Mouse (Mus musculus) olfactory bulb, adult 2 months (tissue): ENCODE data around the gene Tex33. TPM values are rescaled to one million over a fixed set of nuclear protein-coding genes. Genes with fewer than 3 reads are reported as not detected.

Source experiments
- H3K27ac ChIP-seq: fragments of 200-500 bp; 2 replicates; pipeline ENCODE4 v1.5.1; 2012; ENCODE audit warnings: low read depth, low read length; ENCODE audit not compliant: insufficient read depth
- H3K4me1 ChIP-seq: fragments of 200-500 bp; 2 replicates; pipeline ENCODE4 v1.6.1; 2012; ENCODE audit warnings: low read length; ENCODE audit not compliant: control insufficient read depth, insufficient read depth
- H3K4me3 ChIP-seq: fragments of 200-500 bp; 2 replicates; pipeline ENCODE4 v1.5.1; 2012; ENCODE audit warnings: mild to moderate bottlenecking, low read depth, low read length, moderate library complexity; ENCODE audit not compliant: insufficient read depth
- CTCF ChIP-seq: fragments of 200-500 bp; IDR thresholded peaks from 2 replicates; pipeline ENCODE4 v1.5.1; 2012; ENCODE audit warnings: low read depth, mild to moderate bottlenecking, low read length, moderate library complexity; ENCODE audit not compliant: insufficient read depth
- POLR2A ChIP-seq: fragments of 200-500 bp; IDR thresholded peaks from 2 replicates; pipeline ENCODE4 v1.6.1; 2012; ENCODE audit warnings: mild to moderate bottlenecking, low read depth, low read length, moderate library complexity; ENCODE audit not compliant: insufficient read depth
- WGBS: fragments of 180-500 bp; shearing (Covaris S2); methylation state at CpG from one replicate; pipeline ENCODE4 v1.1.7; 2018; 5-methylcytosine and 5-hydroxymethylcytosine counted together
- polyA plus RNA-seq: library from polyadenylated mRNA; stranded (reverse); fragments of >200 nt; gene quantifications from 2 replicates; pipeline ENCODE4 v1.2.4, GENCODE M21; 2012; ENCODE audit warnings: low replicate concordance; ENCODE audit not compliant: missing spikeins, insufficient read depth, insufficient read length

Tex33 gene
- polyA plus RNA-seq, 1 experiment: not detected

GRCm38 (mm10) chr15:78435681-78436080 lies 40.0 kb upstream of the Tex33 start:
- TF ChIP-seq CTCF: no peak
- TF ChIP-seq POLR2A: no peak
- WGBS: 86% methylated on average over 11 of the region's 11 CpGs
- peak overlapping the region; percentile 7; the same call in 1 of the 2 replicates for H3K27ac ChIP-seq
- peaks cover 66% of the 10 kb centered on the region for H3K4me1 ChIP-seq
- H3K4me3 ChIP-seq: no peak overlapping the region

- WGBS: 32% methylated on average over 6 of the region's 6 CpGs
- TF ChIP-seq CTCF (no peak), POLR2A (no peak)
- Histone ChIP-seq H3K4me1 (peaks cover 67% of the 10 kb centered on the region), H3K27ac (no peak overlapping the region), H3K4me3 (no peak overlapping the region)
Measured at GRCm38 (mm10) chr15:78434896-78435520, 39.3 kb upstream of the Tex33 start.

GRCm38 (mm10) chr15:78431541-78432121 lies 35.9 kb upstream of the Tex33 start:
- TF ChIP-seq CTCF (no peak), POLR2A (no peak)
- WGBS: 85% methylated on average over 7 of the region's 7 CpGs
- Histone ChIP-seq H3K4me3 (no peak overlapping the region), H3K27ac (no peak overlapping the region), H3K4me1 (peaks cover 44% of the 10 kb centered on the region)

- Histone ChIP-seq H3K4me1 (peaks cover 37% of the 10 kb centered on the region), H3K4me3 (no peak overlapping the region), H3K27ac (no peak overlapping the region)
- 84% methylated on average over 10 of the region's 10 CpGs for WGBS
- no peak for TF ChIP-seq POLR2A
- TF ChIP-seq CTCF: no peak
Measured at GRCm38 (mm10) chr15:78430874-78431273, 35.2 kb upstream of the Tex33 start.

- WGBS: 80% methylated on average over 13 of the region's 13 CpGs
- Histone ChIP-seq H3K4me1 (peaks cover 28% of the 10 kb centered on the region), H3K4me3 (peak overlapping the region; percentile 88), H3K27ac (no peak overlapping the region)
- no peak for TF ChIP-seq POLR2A
- no peak for TF ChIP-seq CTCF
Measured at GRCm38 (mm10) chr15:78429871-78430622, 34.3 kb upstream of the Tex33 start.

- TF ChIP-seq CTCF (no peak), POLR2A (no peak)
- Histone ChIP-seq H3K4me1 (peaks cover 27% of the 10 kb centered on the region), H3K4me3 (peak overlapping the region; percentile 88), H3K27ac (peak overlapping the region; percentile 48)
- 2% methylated on average over 3 of the region's 3 CpGs for WGBS
Measured at GRCm38 (mm10) chr15:78429139-78429459, 33.4 kb upstream of the Tex33 start.

GRCm38 (mm10) chr15:78428391-78429138 lies 32.9 kb upstream of the Tex33 start, which contains the start of gene Kctd17:
TSS of gene Kctd17 (plus strand) at chr15:78428564.
- WGBS: 2% methylated on average over 47 of the region's 52 CpGs
- peak within 1 kb of the TSS; percentile 88 for H3K4me3 ChIP-seq
- TF ChIP-seq POLR2A (peak; percentile 53; the same call in 1 of the 2 replicates), CTCF (no peak)
- H3K4me1 ChIP-seq: peaks cover 27% of the 10 kb centered on the region
- H3K27ac ChIP-seq: peak within 1 kb of the TSS; percentile 48

- Histone ChIP-seq H3K27ac (no peak overlapping the region), H3K4me1 (peaks cover 28% of the 10 kb centered on the region), H3K4me3 (no peak overlapping the region)
- TF ChIP-seq POLR2A (no peak), CTCF (no peak)
- WGBS: 70% methylated on average over 4 of the region's 4 CpGs
Measured at GRCm38 (mm10) chr15:78425230-78425629, 29.5 kb upstream of the Tex33 start.

- Histone ChIP-seq H3K4me3 (no peak overlapping the region), H3K4me1 (peaks cover 21% of the 10 kb centered on the region), H3K27ac (no peak overlapping the region)
- TF ChIP-seq CTCF: no peak
- no peak for TF ChIP-seq POLR2A
- 41% methylated on average over 11 of the region's 11 CpGs for WGBS
Measured at GRCm38 (mm10) chr15:78424507-78424906, 28.8 kb upstream of the Tex33 start.
